Mouse (Mus musculus): ENCODE data around the gene Hspbap1.

- TF ChIP-seq GATA1 (IDR thresholded peaks at IDR 0.05; ENCODE audit: low read length) (no peak), TAL1 (IDR thresholded peaks at IDR 0.05; ENCODE audit: low read length) (no peak)
These were observed 29.8 kb upstream of the Hspbap1 start for GRCm38 (mm10) chr16:35740357-35740756.

Measured in erythroblast, embryonic 14.5 days (primary cell).